Mouse (Mus musculus) lung, postnatal 0 days (tissue): ENCODE measurements around the gene Rpp14.

ENCODE experiments used
- CTCF ChIP-seq: IDR thresholded peaks from 2 replicates; pipeline ENCODE4 v1.5.1; 2016; ENCODE audit warnings: antibody characterized with exemption, mild to moderate bottlenecking
- EP300 ChIP-seq: IDR thresholded peaks from 2 replicates; pipeline ENCODE4 v1.6.1; 2016; ENCODE audit warnings: antibody characterized with exemption, mild to moderate bottlenecking, control low read depth

GRCm38 (mm10) chr14:8099561-8100021 lies 19.4 kb downstream of the Rpp14 start:
- TF ChIP-seq CTCF (no peak), EP300 (peak; percentile 23; the same call in 1 of the 2 replicates)
